Mouse (Mus musculus) lung, embryonic 16.5 days (tissue): ENCODE measurements around the gene Capza2. TPM values are rescaled to one million over a fixed set of nuclear protein-coding genes. Genes with fewer than 3 reads are reported as not detected.

ENCODE experiments used
- polyA plus RNA-seq: library from polyadenylated mRNA; unstranded; fragments of >200 nt; fragmentation: Nextera tagmentation; extraction: Ambion mirVana; gene quantifications from 2 replicates; pipeline ENCODE4 v1.2.1, GENCODE M21; 2015

Capza2 gene
- polyA plus RNA-seq, 1 experiment from 2014 or later: 241 TPM

Other genes starting within 250 kb of the Capza2 start
- 8.3 TPM in 2 replicates for gene Met, start 172.4 kb upstream of the Capza2 start, polyA plus RNA-seq
- gene St7, start 56.7 kb downstream of the Capza2 start, polyA plus RNA-seq: 39.3 and 40.5 TPM in 2 replicates